Mouse (Mus musculus) bone marrow macrophage, adult 2 months (primary cell): ENCODE results near the gene Ptprb. TPM values are rescaled to one million over a fixed set of nuclear protein-coding genes. Genes with fewer than 3 reads are reported as not detected.

Experiments used
- H3K27ac ChIP-seq: 2 replicates; pipeline ENCODE4 v1.5.1; 2012; ENCODE audit warnings: low read depth, low read length; ENCODE audit not compliant: insufficient read depth
- H3K4me1 ChIP-seq: 2 replicates; pipeline ENCODE4 v1.6.1; 2012; ENCODE audit warnings: low read length; ENCODE audit not compliant: control insufficient read depth, insufficient read depth
- H3K4me3 ChIP-seq: 2 replicates; pipeline ENCODE4 v1.5.1; 2012; ENCODE audit warnings: mild to moderate bottlenecking, low read length, moderate library complexity; ENCODE audit not compliant: insufficient read depth
- CTCF ChIP-seq: IDR thresholded peaks from 2 replicates; pipeline ENCODE4 v1.5.1; 2012; ENCODE audit warnings: low read depth, mild to moderate bottlenecking, low read length, moderate library complexity
- POLR2A ChIP-seq: IDR thresholded peaks from 2 replicates; pipeline ENCODE4 v1.6.1; 2012; ENCODE audit warnings: mild to moderate bottlenecking, low read depth, low read length, borderline replicate concordance
- polyA plus RNA-seq: library from polyadenylated mRNA; stranded (reverse); fragments of >200 nt; gene quantifications from 2 replicates; pipeline ENCODE4 v1.2.4, GENCODE M21; 2012; ENCODE audit not compliant: missing spikeins, insufficient read depth, insufficient read length

Gene Ptprb
- polyA plus RNA-seq, 1 experiment: not detected

GRCm38 (mm10) chr10:116354372-116354771 is 79.0 kb downstream of the Ptprb start:
- Histone ChIP-seq H3K4me1 (no peaks in the 10 kb centered on the region), H3K27ac (no peak overlapping the region), H3K4me3 (no peak overlapping the region)
- TF ChIP-seq POLR2A (no peak), CTCF (no peak)

- no peak overlapping the region for H3K4me3 ChIP-seq
- H3K4me1 ChIP-seq: no peaks in the 10 kb centered on the region
- TF ChIP-seq POLR2A (no peak), CTCF (no peak)
- H3K27ac ChIP-seq: no peak overlapping the region
Measured at GRCm38 (mm10) chr10:116362181-116362580, 86.9 kb downstream of the Ptprb start.

- H3K27ac ChIP-seq: no peak overlapping the region
- TF ChIP-seq CTCF (no peak), POLR2A (no peak)
- H3K4me3 ChIP-seq: no peak overlapping the region
- no peaks in the 10 kb centered on the region for H3K4me1 ChIP-seq
Measured at GRCm38 (mm10) chr10:116362645-116363044, 87.3 kb downstream of the Ptprb start.

- H3K4me3 ChIP-seq: no peak overlapping the region
- no peak overlapping the region for H3K27ac ChIP-seq
- TF ChIP-seq POLR2A: no peak
- TF ChIP-seq CTCF: no peak
- H3K4me1 ChIP-seq: no peaks in the 10 kb centered on the region
Measured at GRCm38 (mm10) chr10:116364759-116365158, 89.4 kb downstream of the Ptprb start.

- no peak overlapping the region for H3K4me3 ChIP-seq
- TF ChIP-seq POLR2A: no peak
- no peak for TF ChIP-seq CTCF
- H3K27ac ChIP-seq: no peak overlapping the region
- H3K4me1 ChIP-seq: no peaks in the 10 kb centered on the region
Measured at GRCm38 (mm10) chr10:116370991-116371725, 95.8 kb downstream of the Ptprb start.

GRCm38 (mm10) chr10:116374111-116374510 is 98.8 kb downstream of the Ptprb start:
- H3K4me1 ChIP-seq: no peaks in the 10 kb centered on the region
- H3K4me3 ChIP-seq: no peak overlapping the region
- TF ChIP-seq CTCF (no peak), POLR2A (no peak)

GRCm38 (mm10) chr10:116376853-116377252 is 101.5 kb downstream of the Ptprb start:
- H3K4me3 ChIP-seq: no peak overlapping the region

More at GRCm38 (mm10) chr10:116374111-116374510, 98.8 kb downstream of the Ptprb start:
- H3K27ac ChIP-seq: no peak overlapping the region

GRCm38 (mm10) chr10:116382826-116383685 is 107.7 kb downstream of the Ptprb start:
- Histone ChIP-seq H3K4me1 (no peaks in the 10 kb centered on the region), H3K4me3 (no peak overlapping the region), H3K27ac (no peak overlapping the region)
- TF ChIP-seq CTCF (no peak), POLR2A (no peak)

More at GRCm38 (mm10) chr10:116376853-116377252, 101.5 kb downstream of the Ptprb start:
- no peaks in the 10 kb centered on the region for H3K4me1 ChIP-seq
- no peak for TF ChIP-seq CTCF
- TF ChIP-seq POLR2A: no peak
- no peak overlapping the region for H3K27ac ChIP-seq

GRCm38 (mm10) chr10:116384401-116384800 is 109.1 kb downstream of the Ptprb start:
- no peaks in the 10 kb centered on the region for H3K4me1 ChIP-seq
- H3K4me3 ChIP-seq: no peak overlapping the region
- TF ChIP-seq POLR2A (no peak), CTCF (no peak)
- no peak overlapping the region for H3K27ac ChIP-seq
